Mouse (Mus musculus): ENCODE data around the gene Rps17. TPM values are rescaled to one million over a fixed set of nuclear protein-coding genes. Genes with fewer than 3 reads are reported as not detected.
A peak's percentile ranks its signal among the peaks of the same experiment; 100 is the strongest.

Gene Rps17
- polyA plus RNA-seq, 1 experiment from 2014 or later, result 594 TPM

DNA sequence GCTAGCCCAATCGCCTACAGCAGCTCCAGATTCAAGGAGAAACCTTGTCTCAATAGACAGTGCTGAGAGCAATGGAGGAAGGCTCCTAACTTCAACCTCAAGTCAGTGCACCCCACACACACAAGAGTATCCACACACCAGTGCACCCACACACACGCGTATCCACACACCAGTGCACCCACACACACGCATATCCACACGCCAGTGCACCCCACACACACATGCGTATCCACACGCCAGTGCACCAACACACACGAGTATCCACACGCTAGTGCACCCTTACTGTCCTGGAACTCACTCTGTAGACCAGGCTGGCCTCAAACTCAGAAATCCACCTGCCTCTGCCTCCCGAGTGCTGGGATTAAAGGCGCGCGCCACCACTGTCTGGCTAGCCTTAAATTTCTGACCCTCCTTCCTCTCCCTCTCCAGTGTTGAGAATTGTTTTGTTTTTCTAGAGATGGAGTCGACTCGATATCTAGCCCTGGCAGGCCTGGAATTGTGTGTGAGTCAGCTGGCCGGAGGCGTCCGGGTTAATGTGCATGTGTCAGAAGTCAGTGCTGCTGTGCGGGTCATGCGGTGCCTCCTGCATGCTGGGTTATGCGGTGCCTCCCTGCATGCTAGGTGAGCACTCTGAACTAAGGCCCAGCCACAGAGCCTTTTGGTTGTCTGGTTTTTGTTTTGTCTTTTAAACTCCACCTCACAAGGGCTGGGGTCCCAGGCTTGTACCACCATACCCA lies 7.1 kb downstream of the Rps17 start:
- no peaks in the 10 kb centered on the region for H3K9me3 ChIP-seq (replicated peaks; ENCODE audit: control insufficient read depth, low read length, poor library complexity, severe bottlenecking)
- H3K36me3 ChIP-seq (ENCODE audit: control insufficient read depth, insufficient read depth, low read length), result peaks cover 7% of the 10 kb centered on the region
- no peak overlapping the region for H3K4me3 ChIP-seq (ENCODE audit: low read depth, low read length)
- no peak for ATAC-seq
- H3K27ac ChIP-seq (ENCODE audit: low read length), result no peak overlapping the region
- H3K27me3 ChIP-seq (ENCODE audit: control insufficient read depth, insufficient read depth, low read depth, low read length), result no peaks in the 10 kb centered on the region
- no peak overlapping the region for H3K9ac ChIP-seq (ENCODE audit: low read depth, low read length)
- 98% methylated on average over 21 of the region's 21 CpGs for WGBS
- no peak overlapping the region for H3K4me2 ChIP-seq (ENCODE audit: low read length)
- peaks cover 16% of the 10 kb centered on the region for H3K4me1 ChIP-seq (ENCODE audit: control insufficient read depth, insufficient read depth, low read length)

- H3K27me3 ChIP-seq (ENCODE audit: control insufficient read depth, insufficient read depth, low read depth, low read length), result no peaks in the 10 kb centered on the region
Observed at GRCm38 (mm10) chr7:81336432-81336786, 8.6 kb downstream of the Rps17 start.

GRCm38 (mm10) chr7:81335705-81336431 lies 9.2 kb downstream of the Rps17 start:
- H3K27ac ChIP-seq (ENCODE audit: low read length), result peak overlapping the region; percentile 52
- H3K36me3 ChIP-seq (ENCODE audit: control insufficient read depth, insufficient read depth, low read length), result peaks cover 8% of the 10 kb centered on the region
- H3K4me1 ChIP-seq (ENCODE audit: control insufficient read depth, insufficient read depth, low read length), result 0 out of 2 replicates have a peak, but pooled peaks cover 2% of the 10 kb centered on the region
- no peak for ATAC-seq
- H3K4me3 ChIP-seq (ENCODE audit: low read depth, low read length), result no peak overlapping the region
- no peaks in the 10 kb centered on the region for H3K27me3 ChIP-seq (ENCODE audit: control insufficient read depth, insufficient read depth, low read depth, low read length)
- H3K9me3 ChIP-seq (replicated peaks; ENCODE audit: control insufficient read depth, low read length, poor library complexity, severe bottlenecking), result no peaks in the 10 kb centered on the region
- WGBS, result 32% methylated on average over 18 of the region's 18 CpGs
- H3K9ac ChIP-seq (ENCODE audit: low read depth, low read length), result peak overlapping the region; percentile 34; the same call in 1 of the 2 replicates
- H3K4me2 ChIP-seq (ENCODE audit: low read length), result no peak overlapping the region

More at GRCm38 (mm10) chr7:81336432-81336786, 8.6 kb downstream of the Rps17 start:
- peaks cover 8% of the 10 kb centered on the region for H3K36me3 ChIP-seq (ENCODE audit: control insufficient read depth, insufficient read depth, low read length)
- no peak overlapping the region for H3K4me2 ChIP-seq (ENCODE audit: low read length)
- no peak overlapping the region for H3K4me3 ChIP-seq (ENCODE audit: low read depth, low read length)
- ATAC-seq, result no peak
- no peaks in the 10 kb centered on the region for H3K9me3 ChIP-seq (replicated peaks; ENCODE audit: control insufficient read depth, low read length, poor library complexity, severe bottlenecking)
- no peak overlapping the region for H3K9ac ChIP-seq (ENCODE audit: low read depth, low read length)
- H3K27ac ChIP-seq (ENCODE audit: low read length), result no peak overlapping the region
- 35% methylated on average over 8 of the region's 8 CpGs for WGBS
- H3K4me1 ChIP-seq (ENCODE audit: control insufficient read depth, insufficient read depth, low read length), result peaks cover 3% of the 10 kb centered on the region; the same call in 1 of the 2 replicates

GRCm38 (mm10) chr7:81331851-81332250 lies 13.2 kb downstream of the Rps17 start:
- H3K27ac ChIP-seq (ENCODE audit: low read length), result no peak overlapping the region
- peaks cover 8% of the 10 kb centered on the region for H3K36me3 ChIP-seq (ENCODE audit: control insufficient read depth, insufficient read depth, low read length)
- H3K9ac ChIP-seq (ENCODE audit: low read depth, low read length), result no peak overlapping the region
- WGBS, result 81% methylated on average over 7 of the region's 7 CpGs
- no peaks in the 10 kb centered on the region for H3K27me3 ChIP-seq (ENCODE audit: control insufficient read depth, insufficient read depth, low read depth, low read length)
- H3K4me3 ChIP-seq (ENCODE audit: low read depth, low read length), result no peak overlapping the region
- ATAC-seq, result no peak
- H3K4me2 ChIP-seq (ENCODE audit: low read length), result no peak overlapping the region
- H3K4me1 ChIP-seq (ENCODE audit: control insufficient read depth, insufficient read depth, low read length), result 0 out of 2 replicates have a peak, but pooled peaks cover 2% of the 10 kb centered on the region
- no peaks in the 10 kb centered on the region for H3K9me3 ChIP-seq (replicated peaks; ENCODE audit: control insufficient read depth, low read length, poor library complexity, severe bottlenecking)

DNA sequence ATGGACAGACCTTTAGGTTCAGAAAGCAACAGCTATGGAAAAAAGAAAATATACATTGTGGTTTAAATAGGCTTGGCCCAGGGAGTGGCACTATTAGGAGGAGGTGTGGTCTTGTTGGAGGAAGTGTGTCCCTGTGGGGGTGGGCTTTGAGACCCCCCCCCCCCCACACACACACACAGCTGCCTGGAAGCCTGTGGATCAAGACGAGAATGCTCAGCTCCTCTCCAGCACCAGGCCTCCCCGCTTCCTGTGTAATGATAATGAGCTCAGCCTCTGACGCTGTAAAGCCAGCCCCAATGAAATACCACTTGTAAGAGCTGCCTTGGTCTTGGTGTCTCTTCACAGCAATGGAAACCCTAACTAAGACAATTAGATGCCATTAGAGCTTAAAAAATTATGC lies 14.3 kb downstream of the Rps17 start:
- no peak overlapping the region for H3K27ac ChIP-seq (ENCODE audit: low read length)
- H3K4me3 ChIP-seq (ENCODE audit: low read depth, low read length), result no peak overlapping the region
- WGBS, result 11% methylated on average over 3 of the region's 3 CpGs
- H3K4me2 ChIP-seq (ENCODE audit: low read length), result no peak overlapping the region
- peaks cover 8% of the 10 kb centered on the region for H3K36me3 ChIP-seq (ENCODE audit: control insufficient read depth, insufficient read depth, low read length)
- no peaks in the 10 kb centered on the region for H3K4me1 ChIP-seq (ENCODE audit: control insufficient read depth, insufficient read depth, low read length)
- no peak for ATAC-seq
- no peak overlapping the region for H3K9ac ChIP-seq (ENCODE audit: low read depth, low read length)
- H3K9me3 ChIP-seq (replicated peaks; ENCODE audit: control insufficient read depth, low read length, poor library complexity, severe bottlenecking), result no peaks in the 10 kb centered on the region
- no peaks in the 10 kb centered on the region for H3K27me3 ChIP-seq (ENCODE audit: control insufficient read depth, insufficient read depth, low read depth, low read length)

DNA sequence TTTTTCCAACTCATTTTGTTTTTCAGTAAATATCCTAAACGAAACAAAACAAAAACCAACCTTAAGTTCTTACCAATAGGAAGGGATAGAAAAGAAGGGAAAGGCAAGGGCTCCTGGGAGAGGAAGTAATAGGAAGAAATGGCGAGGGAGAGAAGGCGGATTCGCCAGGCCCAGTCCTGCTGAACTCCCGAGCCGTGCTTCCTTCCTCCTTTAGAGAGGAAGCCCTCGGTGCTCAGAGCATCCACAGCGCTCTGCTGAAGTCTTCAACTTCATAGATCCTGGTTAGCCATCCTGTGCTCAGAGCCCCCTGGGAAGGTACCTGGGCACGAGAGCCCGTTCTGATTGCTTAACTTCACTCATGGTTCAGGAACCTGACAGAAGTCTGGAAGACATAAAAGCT lies 17.4 kb downstream of the Rps17 start:
- Histone ChIP-seq H3K4me1 (ENCODE audit: control insufficient read depth, insufficient read depth, low read length) (no peaks in the 10 kb centered on the region), H3K4me2 (ENCODE audit: low read length) (no peak overlapping the region), H3K27me3 (ENCODE audit: control insufficient read depth, insufficient read depth, low read depth, low read length) (no peaks in the 10 kb centered on the region), H3K9me3 (replicated peaks; ENCODE audit: control insufficient read depth, low read length, poor library complexity, severe bottlenecking) (no peaks in the 10 kb centered on the region), H3K9ac (ENCODE audit: low read depth, low read length) (no peak overlapping the region), H3K27ac (ENCODE audit: low read length) (no peak overlapping the region), H3K4me3 (ENCODE audit: low read depth, low read length) (no peak overlapping the region), H3K36me3 (ENCODE audit: control insufficient read depth, insufficient read depth, low read length) (peaks cover 4% of the 10 kb centered on the region)
- ATAC-seq, result no peak
- 86% methylated on average over 10 of the region's 10 CpGs for WGBS

- no peak overlapping the region for H3K4me3 ChIP-seq (ENCODE audit: low read depth, low read length)
- H3K27me3 ChIP-seq (ENCODE audit: control insufficient read depth, insufficient read depth, low read depth, low read length), result no peaks in the 10 kb centered on the region
- WGBS, result 85% methylated on average over 6 of the region's 6 CpGs
- no peak overlapping the region for H3K9ac ChIP-seq (ENCODE audit: low read depth, low read length)
- H3K9me3 ChIP-seq (replicated peaks; ENCODE audit: control insufficient read depth, low read length, poor library complexity, severe bottlenecking), result no peaks in the 10 kb centered on the region
- no peak for ATAC-seq
- no peak overlapping the region for H3K4me2 ChIP-seq (ENCODE audit: low read length)
- H3K36me3 ChIP-seq (ENCODE audit: control insufficient read depth, insufficient read depth, low read length), result 0 out of 2 replicates have a peak, but pooled peaks cover 3% of the 10 kb centered on the region
- no peak overlapping the region for H3K27ac ChIP-seq (ENCODE audit: low read length)
- H3K4me1 ChIP-seq (ENCODE audit: control insufficient read depth, insufficient read depth, low read length), result no peaks in the 10 kb centered on the region
Observed at GRCm38 (mm10) chr7:81326859-81327258, 18.2 kb downstream of the Rps17 start.

- Histone ChIP-seq H3K4me3 (ENCODE audit: low read depth, low read length) (no peak overlapping the region), H3K27me3 (ENCODE audit: control insufficient read depth, insufficient read depth, low read depth, low read length) (no peaks in the 10 kb centered on the region), H3K9me3 (replicated peaks; ENCODE audit: control insufficient read depth, low read length, poor library complexity, severe bottlenecking) (no peaks in the 10 kb centered on the region), H3K27ac (ENCODE audit: low read length) (no peak overlapping the region), H3K9ac (ENCODE audit: low read depth, low read length) (no peak overlapping the region), H3K4me1 (ENCODE audit: control insufficient read depth, insufficient read depth, low read length) (no peaks in the 10 kb centered on the region), H3K4me2 (ENCODE audit: low read length) (no peak overlapping the region), H3K36me3 (ENCODE audit: control insufficient read depth, insufficient read depth, low read length) (0 out of 2 replicates have a peak, but pooled peaks cover 3% of the 10 kb centered on the region)
- 92% methylated on average over 12 of the region's 12 CpGs for WGBS
- ATAC-seq, result no peak
Observed at GRCm38 (mm10) chr7:81326043-81326442, 19.0 kb downstream of the Rps17 start.

DNA sequence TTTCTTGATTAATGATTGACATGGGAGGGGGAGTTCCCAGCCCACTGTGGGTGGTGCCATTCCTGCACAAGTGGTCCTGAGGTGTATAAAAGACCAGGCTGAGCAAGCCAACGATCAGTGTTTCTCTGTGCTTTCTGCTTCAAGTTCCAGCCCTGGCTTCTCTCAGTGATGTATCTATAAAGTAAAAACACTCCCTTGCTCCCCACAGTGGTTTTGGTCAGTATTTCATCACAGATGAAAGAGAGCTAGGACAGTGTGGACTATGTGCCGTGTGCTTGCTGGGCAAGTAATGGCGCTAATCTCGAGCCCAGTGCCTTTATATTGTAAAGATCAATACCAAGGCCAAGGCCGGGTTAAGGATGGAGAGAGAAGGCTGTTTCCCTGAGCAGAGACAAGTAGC lies 23.3 kb downstream of the Rps17 start:
- Histone ChIP-seq H3K27ac (ENCODE audit: low read length) (no peak overlapping the region), H3K36me3 (ENCODE audit: control insufficient read depth, insufficient read depth, low read length) (no peaks in the 10 kb centered on the region), H3K27me3 (ENCODE audit: control insufficient read depth, insufficient read depth, low read depth, low read length) (no peaks in the 10 kb centered on the region), H3K4me3 (ENCODE audit: low read depth, low read length) (no peak overlapping the region), H3K4me1 (ENCODE audit: control insufficient read depth, insufficient read depth, low read length) (no peaks in the 10 kb centered on the region), H3K9me3 (replicated peaks; ENCODE audit: control insufficient read depth, low read length, poor library complexity, severe bottlenecking) (no peaks in the 10 kb centered on the region), H3K4me2 (ENCODE audit: low read length) (no peak overlapping the region), H3K9ac (ENCODE audit: low read depth, low read length) (no peak overlapping the region)
- WGBS, result 73% methylated on average over 5 of the region's 5 CpGs
- no peak for ATAC-seq

All from midbrain, embryonic 16.5 days (tissue).